Mouse (Mus musculus): ENCODE results near the gene Ttpal. TPM values are rescaled to one million over a fixed set of nuclear protein-coding genes. Genes with fewer than 3 reads are reported as not detected.
A peak's percentile ranks its signal among the peaks of the same experiment; 100 is the strongest.

Gene Ttpal
- total and polyA plus RNA-seq, 2 experiments from 2014 or later: 27.9 to 54.6 TPM

GRCm38 (mm10) chr2:163590996-163591395 is 11.1 kb upstream of the Ttpal start:
- Histone ChIP-seq H3K27me3 (ENCODE audit: insufficient read depth, low read length) (no peaks in the 10 kb centered on the region), H3K4me1 (ENCODE audit: insufficient read depth, low read length) (no peaks in the 10 kb centered on the region), H3K4me2 (ENCODE audit: low read depth, low read length) (no peak overlapping the region), H3K9ac (replicated peaks; ENCODE audit: low read length) (no peak overlapping the region), H3K4me3 (ENCODE audit: low read length) (no peak overlapping the region), H3K27ac (no peak overlapping the region), H3K9me3 (ENCODE audit: low read length) (no peaks in the 10 kb centered on the region), H3K36me3 (ENCODE audit: insufficient read depth, low read length) (no peaks in the 10 kb centered on the region)
- no peak for TF ChIP-seq CTCF (IDR thresholded peaks at IDR 0.05; ENCODE audit: low read depth)
- 75% methylated on average over 5 of the region's 5 CpGs for WGBS
- ATAC-seq (no peak), DNase-seq (ENCODE audit: low spot score) (no peak)

- H3K4me1 ChIP-seq (ENCODE audit: insufficient read depth, low read length): no peaks in the 10 kb centered on the region
- WGBS: 79% methylated on average over 1 of the region's 1 CpGs
- TF ChIP-seq CTCF (IDR thresholded peaks at IDR 0.05; ENCODE audit: low read depth): peak; percentile 63
- H3K4me3 ChIP-seq (ENCODE audit: low read length): no peak overlapping the region
- H3K36me3 ChIP-seq (ENCODE audit: insufficient read depth, low read length): no peaks in the 10 kb centered on the region
- H3K27ac ChIP-seq: no peak overlapping the region
- H3K4me2 ChIP-seq (ENCODE audit: low read depth, low read length): no peak overlapping the region
- no peaks in the 10 kb centered on the region for H3K27me3 ChIP-seq (ENCODE audit: insufficient read depth, low read length)
- ATAC-seq: no peak
- no peak overlapping the region for H3K9ac ChIP-seq (replicated peaks; ENCODE audit: low read length)
- no peaks in the 10 kb centered on the region for H3K9me3 ChIP-seq (ENCODE audit: low read length)
- DNase-seq (ENCODE audit: low spot score): peak; percentile 60
Observed at GRCm38 (mm10) chr2:163592084-163592483, 10.0 kb upstream of the Ttpal start.

GRCm38 (mm10) chr2:163593636-163594282 is 8.4 kb upstream of the Ttpal start:
- no peak overlapping the region for H3K4me3 ChIP-seq (ENCODE audit: low read length)
- 88% methylated on average over 10 of the region's 10 CpGs for WGBS
- H3K9ac ChIP-seq (replicated peaks; ENCODE audit: low read length): no peak overlapping the region
- no peak overlapping the region for H3K27ac ChIP-seq
- no peaks in the 10 kb centered on the region for H3K36me3 ChIP-seq (ENCODE audit: insufficient read depth, low read length)
- no peak overlapping the region for H3K4me2 ChIP-seq (ENCODE audit: low read depth, low read length)
- H3K27me3 ChIP-seq (ENCODE audit: insufficient read depth, low read length): no peaks in the 10 kb centered on the region
- no peak for DNase-seq (ENCODE audit: low spot score)
- H3K9me3 ChIP-seq (ENCODE audit: low read length): no peaks in the 10 kb centered on the region
- no peaks in the 10 kb centered on the region for H3K4me1 ChIP-seq (ENCODE audit: insufficient read depth, low read length)
- no peak for ATAC-seq
- no peak for TF ChIP-seq CTCF (IDR thresholded peaks at IDR 0.05; ENCODE audit: low read depth)

- WGBS: 13% methylated on average over 2 of the region's 2 CpGs
- no peak for ATAC-seq
- no peaks in the 10 kb centered on the region for H3K36me3 ChIP-seq (ENCODE audit: insufficient read depth, low read length)
- H3K9me3 ChIP-seq (ENCODE audit: low read length): no peaks in the 10 kb centered on the region
- H3K27me3 ChIP-seq (ENCODE audit: insufficient read depth, low read length): no peaks in the 10 kb centered on the region
- H3K4me2 ChIP-seq (ENCODE audit: low read depth, low read length): no peak overlapping the region
- no peaks in the 10 kb centered on the region for H3K4me1 ChIP-seq (ENCODE audit: insufficient read depth, low read length)
- no peak overlapping the region for H3K4me3 ChIP-seq (ENCODE audit: low read length)
- H3K9ac ChIP-seq (replicated peaks; ENCODE audit: low read length): no peak overlapping the region
- DNase-seq (ENCODE audit: low spot score): no peak
- 0 out of 2 replicates have a peak overlapping the region, but pooled peaks have one; percentile 51 for H3K27ac ChIP-seq
- no peak for TF ChIP-seq CTCF (IDR thresholded peaks at IDR 0.05; ENCODE audit: low read depth)
Observed at GRCm38 (mm10) chr2:163595119-163595518, 7.0 kb upstream of the Ttpal start.

- H3K27ac ChIP-seq: peak overlapping the region; percentile 3; the same call in 1 of the 2 replicates
- ATAC-seq (peak; percentile 29; the same call in 1 of the 2 replicates), DNase-seq (ENCODE audit: low spot score) (peak; percentile 30)
- no peak overlapping the region for H3K4me2 ChIP-seq (ENCODE audit: low read depth, low read length)
- H3K36me3 ChIP-seq (ENCODE audit: insufficient read depth, low read length): no peaks in the 10 kb centered on the region
- TF ChIP-seq CTCF (IDR thresholded peaks at IDR 0.05; ENCODE audit: low read depth): no peak
- no peak overlapping the region for H3K9ac ChIP-seq (replicated peaks; ENCODE audit: low read length)
- WGBS: 69% methylated on average over 13 of the region's 13 CpGs
- no peaks in the 10 kb centered on the region for H3K27me3 ChIP-seq (ENCODE audit: insufficient read depth, low read length)
- no peak overlapping the region for H3K4me3 ChIP-seq (ENCODE audit: low read length)
- H3K9me3 ChIP-seq (ENCODE audit: low read length): no peaks in the 10 kb centered on the region
- no peaks in the 10 kb centered on the region for H3K4me1 ChIP-seq (ENCODE audit: insufficient read depth, low read length)
Observed at GRCm38 (mm10) chr2:163596057-163596872, 5.8 kb upstream of the Ttpal start.

GRCm38 (mm10) chr2:163596873-163597155 is 5.3 kb upstream of the Ttpal start:
- no peak overlapping the region for H3K9ac ChIP-seq (replicated peaks; ENCODE audit: low read length)
- ATAC-seq (no peak), DNase-seq (ENCODE audit: low spot score) (no peak)
- H3K4me2 ChIP-seq (ENCODE audit: low read depth, low read length): no peak overlapping the region
- no peak overlapping the region for H3K4me3 ChIP-seq (ENCODE audit: low read length)
- H3K9me3 ChIP-seq (ENCODE audit: low read length): no peaks in the 10 kb centered on the region
- no peaks in the 10 kb centered on the region for H3K4me1 ChIP-seq (ENCODE audit: insufficient read depth, low read length)
- no peaks in the 10 kb centered on the region for H3K27me3 ChIP-seq (ENCODE audit: insufficient read depth, low read length)
- 66% methylated on average over 3 of the region's 3 CpGs for WGBS
- TF ChIP-seq CTCF (IDR thresholded peaks at IDR 0.05; ENCODE audit: low read depth): no peak
- H3K36me3 ChIP-seq (ENCODE audit: insufficient read depth, low read length): no peaks in the 10 kb centered on the region
- peak overlapping the region; percentile 3; the same call in 1 of the 2 replicates for H3K27ac ChIP-seq

GRCm38 (mm10) chr2:163597661-163598060 is 4.5 kb upstream of the Ttpal start:
- DNase-seq (ENCODE audit: low spot score) (peak; percentile 76), ATAC-seq (no peak)
- no peak overlapping the region for H3K4me3 ChIP-seq (ENCODE audit: low read length)
- no peaks in the 10 kb centered on the region for H3K9me3 ChIP-seq (ENCODE audit: low read length)
- no peak overlapping the region for H3K27ac ChIP-seq
- peak; percentile 73 for TF ChIP-seq CTCF (IDR thresholded peaks at IDR 0.05; ENCODE audit: low read depth)
- H3K4me2 ChIP-seq (ENCODE audit: low read depth, low read length): no peak overlapping the region
- WGBS: 58% methylated on average over 4 of the region's 4 CpGs
- no peaks in the 10 kb centered on the region for H3K36me3 ChIP-seq (ENCODE audit: insufficient read depth, low read length)
- H3K27me3 ChIP-seq (ENCODE audit: insufficient read depth, low read length): no peaks in the 10 kb centered on the region
- H3K9ac ChIP-seq (replicated peaks; ENCODE audit: low read length): no peak overlapping the region
- H3K4me1 ChIP-seq (ENCODE audit: insufficient read depth, low read length): no peaks in the 10 kb centered on the region

All from hindbrain, postnatal 0 days (tissue).